Mouse (Mus musculus) hindbrain, embryonic 11.5 days (tissue): ENCODE results near the gene Nt5c. TPM values are rescaled to one million over a fixed set of nuclear protein-coding genes. Genes with fewer than 3 reads are reported as not detected.

Experiments used
- ATAC-seq: fragments of 200-750 bp; cut with Nextera tagmentation; 2 replicates; pipeline ENCODE4 v1.8.0; 2017; ENCODE audit warnings: mild to moderate bottlenecking, moderate TSS enrichment, moderate library complexity; ENCODE audit not compliant: low FRiP score
- DNase-seq: peaks from one replicate; pipeline ENCODE4 v3.0.0-alpha.2; 2015; ENCODE audit warnings: low spot score
- H3K27ac ChIP-seq: fragments of 300-500 bp; sonication (generic); 2 replicates; pipeline ENCODE4 v1.5.1; 2014; ENCODE audit warnings: mild to moderate bottlenecking, low read depth, low read length
- H3K27me3 ChIP-seq: fragments of 300-500 bp; sonication (generic); 2 replicates; pipeline ENCODE4 v1.6.1; 2014; ENCODE audit warnings: mild to moderate bottlenecking, low read length, moderate library complexity, mixed read lengths; ENCODE audit not compliant: control insufficient read depth, insufficient read depth
- H3K36me3 ChIP-seq: fragments of 300-500 bp; sonication (generic); 2 replicates; pipeline ENCODE4 v1.6.1; 2014; ENCODE audit warnings: mild to moderate bottlenecking, low read length, moderate library complexity, mixed read lengths; ENCODE audit not compliant: control insufficient read depth, insufficient read depth
- H3K4me1 ChIP-seq: fragments of 300-500 bp; sonication (generic); replicated peaks from 2 replicates; pipeline ENCODE4 v1.6.1; 2014; ENCODE audit warnings: low read length, mixed read lengths; ENCODE audit not compliant: control insufficient read depth, insufficient read depth
- H3K4me2 ChIP-seq: fragments of 300-500 bp; sonication (generic); replicated peaks from 2 replicates; pipeline ENCODE4 v1.6.1; 2014; ENCODE audit warnings: mild to moderate bottlenecking, low read depth, low read length
- H3K4me3 ChIP-seq: fragments of 300-500 bp; sonication (generic); 2 replicates; pipeline ENCODE4 v1.5.1; 2014; ENCODE audit warnings: low read depth, low read length
- H3K9ac ChIP-seq: fragments of 300-500 bp; sonication (generic); 2 replicates; pipeline ENCODE4 v1.6.1; 2014; ENCODE audit warnings: low read depth, low read length
- H3K9me3 ChIP-seq: fragments of 300-500 bp; sonication (generic); 2 replicates; pipeline ENCODE4 v1.6.1; 2016; ENCODE audit warnings: low read length; ENCODE audit not compliant: control insufficient read depth
- WGBS: fragments of 180-500 bp; shearing (Covaris S2); extraction: QIAGEN DNeasy Blood & Tissue Kit; methylation state at CpG from one replicate; pipeline ENCODE4 v1.1.7; 2014; 5-methylcytosine and 5-hydroxymethylcytosine counted together
- polyA plus RNA-seq: library from polyadenylated mRNA; unstranded; fragments of >200 nt; fragmentation: Nextera tagmentation; extraction: Ambion mirVana; gene quantifications from 2 replicates; pipeline ENCODE4 v1.2.1, GENCODE M21; 2014

Nt5c gene
- polyA plus RNA-seq, 1 experiment from 2014 or later = 84.6 TPM

GRCm38 (mm10) chr11:115467217-115467618, 24.4 kb downstream of the Nt5c start:
- DNase-seq (peak; percentile 42), ATAC-seq (no peak)
- Histone ChIP-seq H3K4me2 (no peak overlapping the region), H3K9ac (no peak overlapping the region), H3K9me3 (no peaks in the 10 kb centered on the region), H3K27me3 (no peaks in the 10 kb centered on the region), H3K4me1 (no peaks in the 10 kb centered on the region), H3K4me3 (no peak overlapping the region), H3K36me3 (no peaks in the 10 kb centered on the region), H3K27ac (no peak overlapping the region)
- WGBS = 33% methylated on average over 4 of the region's 4 CpGs

- Histone ChIP-seq H3K4me3 (no peak overlapping the region), H3K27me3 (no peaks in the 10 kb centered on the region), H3K9me3 (no peaks in the 10 kb centered on the region), H3K9ac (no peak overlapping the region), H3K4me2 (no peak overlapping the region), H3K27ac (no peak overlapping the region), H3K4me1 (no peaks in the 10 kb centered on the region), H3K36me3 (no peaks in the 10 kb centered on the region)
- DNase-seq (no peak), ATAC-seq (no peak)
- 91% methylated on average over 8 of the region's 8 CpGs for WGBS
Measured at GRCm38 (mm10) chr11:115464851-115465250, 26.8 kb downstream of the Nt5c start.

DNA sequence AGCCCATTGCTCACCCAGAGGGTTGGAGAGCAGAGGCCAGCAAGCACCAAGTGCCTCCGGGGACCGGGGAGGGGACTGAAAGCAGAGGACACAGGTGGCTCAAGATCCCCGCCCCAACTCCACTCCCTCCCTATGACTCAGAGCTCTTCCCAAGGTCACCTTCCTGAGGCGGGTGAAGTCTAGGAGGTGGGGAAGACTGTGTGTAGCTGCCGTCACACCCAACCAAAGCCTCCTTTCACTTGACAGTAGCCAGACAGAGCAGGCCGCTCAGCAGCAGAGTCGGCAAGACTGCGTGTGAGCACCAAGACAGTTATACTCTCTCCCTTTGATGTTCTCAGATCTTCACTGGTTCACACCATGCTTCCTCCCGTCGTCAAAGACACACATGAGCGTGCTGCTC, 28.3 kb downstream of the Nt5c start:
- 69% methylated on average over 11 of the region's 11 CpGs for WGBS

DNA sequence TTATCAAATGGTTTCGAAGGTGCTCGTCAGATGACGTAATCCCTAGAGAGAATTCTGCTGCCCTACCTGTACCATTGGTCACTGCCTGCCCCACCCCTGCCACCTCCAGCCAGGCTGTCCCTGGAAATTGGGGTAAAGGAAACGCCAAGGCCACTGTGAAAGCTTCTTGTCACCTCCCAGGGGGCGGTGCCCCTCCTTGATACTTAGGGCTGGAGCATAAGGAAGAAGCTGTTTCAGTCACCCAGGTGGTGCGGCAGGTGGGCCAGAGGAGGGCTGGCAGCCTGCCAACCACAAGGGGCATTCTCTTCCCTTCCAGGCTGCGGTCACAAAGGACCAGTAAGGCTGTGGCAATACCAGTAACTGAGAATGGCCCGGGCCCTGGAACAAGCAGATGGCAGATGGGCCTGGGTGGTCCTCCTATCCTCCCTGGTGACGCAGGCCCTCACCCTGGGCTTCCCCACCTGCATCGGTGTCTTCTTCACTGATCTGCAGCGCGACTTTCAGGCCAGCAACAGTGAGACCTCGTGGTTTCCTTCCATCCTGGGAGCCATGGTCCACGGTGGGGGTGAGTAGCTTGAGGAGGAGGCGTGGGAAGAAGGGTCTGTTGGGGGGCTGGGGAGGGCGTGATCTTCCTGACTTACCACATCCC, 29.3 kb downstream of the Nt5c start, which contains the start of gene Slc16a5:
Gene Slc16a5, plus strand, starts transcription at position 232 of the 649 bp plus-strand sequence.
- ATAC-seq = no peak
- H3K9ac ChIP-seq = no peak within 1 kb of the TSS
- no peak for DNase-seq

More for the DNA sequence above, 28.3 kb downstream of the Nt5c start:
- no peaks in the 10 kb centered on the region for H3K9me3 ChIP-seq
- ATAC-seq = no peak
- no peaks in the 10 kb centered on the region for H3K27me3 ChIP-seq
- no peaks in the 10 kb centered on the region for H3K4me1 ChIP-seq
- no peak overlapping the region for H3K4me2 ChIP-seq
- no peak overlapping the region for H3K9ac ChIP-seq
- no peak for DNase-seq
- H3K36me3 ChIP-seq = no peaks in the 10 kb centered on the region
- no peak overlapping the region for H3K4me3 ChIP-seq
- no peak overlapping the region for H3K27ac ChIP-seq

GRCm38 (mm10) chr11:115461846-115462242, 29.8 kb downstream of the Nt5c start:
- no peak overlapping the region for H3K9ac ChIP-seq
- DNase-seq = no peak
- no peaks in the 10 kb centered on the region for H3K27me3 ChIP-seq
- H3K9me3 ChIP-seq = no peaks in the 10 kb centered on the region
- no peak overlapping the region for H3K4me3 ChIP-seq
- no peak overlapping the region for H3K27ac ChIP-seq
- H3K4me1 ChIP-seq = no peaks in the 10 kb centered on the region
- no peak overlapping the region for H3K4me2 ChIP-seq
- 79% methylated on average over 5 of the region's 5 CpGs for WGBS
- H3K36me3 ChIP-seq = no peaks in the 10 kb centered on the region
- ATAC-seq = no peak

More for the DNA sequence above, 29.3 kb downstream of the Nt5c start, which contains the start of gene Slc16a5:
- WGBS = 78% methylated on average over 16 of the region's 16 CpGs
- Histone ChIP-seq H3K4me3 (no peak within 1 kb of the TSS), H3K9me3 (no peaks in the 10 kb centered on the region), H3K4me2 (no peak within 1 kb of the TSS), H3K27ac (no peak within 1 kb of the TSS), H3K4me1 (no peaks in the 10 kb centered on the region), H3K27me3 (no peaks in the 10 kb centered on the region), H3K36me3 (no peaks in the 10 kb centered on the region)

- Histone ChIP-seq H3K27me3 (no peaks in the 10 kb centered on the region), H3K9ac (no peak overlapping the region), H3K4me2 (no peak overlapping the region), H3K27ac (no peak overlapping the region), H3K36me3 (no peaks in the 10 kb centered on the region), H3K4me1 (no peaks in the 10 kb centered on the region), H3K9me3 (no peaks in the 10 kb centered on the region), H3K4me3 (no peak overlapping the region)
- WGBS = 21% methylated on average over 8 of the region's 8 CpGs
- no peak for DNase-seq
- no peak for ATAC-seq
Measured at GRCm38 (mm10) chr11:115460976-115461375, 30.7 kb downstream of the Nt5c start.

DNA sequence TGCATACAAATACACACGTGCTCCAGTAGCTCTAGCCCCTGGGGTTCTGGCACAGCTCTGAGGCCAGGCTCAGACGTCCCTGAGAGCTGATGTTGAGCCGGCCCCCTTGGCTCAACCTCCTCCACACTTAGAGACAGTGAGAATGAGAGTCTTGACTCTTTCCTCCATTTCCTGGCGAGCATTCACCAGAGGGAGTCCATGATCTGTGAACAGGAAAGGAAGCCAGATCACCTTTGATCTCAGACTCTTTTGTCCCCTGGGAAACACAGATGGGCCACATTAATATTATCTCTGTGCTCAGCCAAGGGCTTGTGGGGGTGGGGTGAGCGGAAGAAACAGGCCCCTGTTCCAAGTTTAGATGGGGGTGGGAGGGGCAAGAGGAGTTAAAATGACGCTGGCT, 34.3 kb downstream of the Nt5c start:
- Histone ChIP-seq H3K4me3 (no peak overlapping the region), H3K9ac (no peak overlapping the region), H3K36me3 (no peaks in the 10 kb centered on the region), H3K27ac (no peak overlapping the region), H3K9me3 (no peaks in the 10 kb centered on the region), H3K27me3 (no peaks in the 10 kb centered on the region), H3K4me2 (no peak overlapping the region), H3K4me1 (no peaks in the 10 kb centered on the region)
- DNase-seq (no peak), ATAC-seq (no peak)
- WGBS = 40% methylated on average over 6 of the region's 6 CpGs

DNA sequence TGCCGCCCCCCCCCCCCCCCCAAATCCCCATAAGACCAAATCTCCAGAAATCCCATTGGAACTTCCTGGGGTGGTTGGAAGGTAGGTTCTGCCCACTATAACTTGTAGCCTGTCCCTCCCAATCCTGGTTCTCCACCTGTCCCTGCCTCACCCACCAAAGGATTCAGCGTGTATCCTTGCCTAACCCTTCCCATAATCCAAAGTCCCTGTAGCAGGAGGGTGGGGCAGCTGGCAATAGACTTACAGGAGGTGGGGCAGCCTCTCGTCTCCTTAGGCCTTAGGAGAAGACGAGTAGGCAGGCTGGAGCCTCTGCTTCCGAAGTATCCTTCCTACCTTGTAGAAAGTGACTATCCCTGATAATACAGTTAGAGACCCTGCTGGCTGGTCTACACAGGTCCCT, 35.5 kb downstream of the Nt5c start:
- no peaks in the 10 kb centered on the region for H3K27me3 ChIP-seq
- no peaks in the 10 kb centered on the region for H3K36me3 ChIP-seq
- no peak overlapping the region for H3K4me3 ChIP-seq
- no peak for ATAC-seq
- WGBS = 95% methylated on average over 5 of the region's 5 CpGs
- H3K4me2 ChIP-seq = no peak overlapping the region
- no peaks in the 10 kb centered on the region for H3K4me1 ChIP-seq
- no peak overlapping the region for H3K27ac ChIP-seq
- no peak for DNase-seq
- no peaks in the 10 kb centered on the region for H3K9me3 ChIP-seq
- H3K9ac ChIP-seq = no peak overlapping the region

DNA sequence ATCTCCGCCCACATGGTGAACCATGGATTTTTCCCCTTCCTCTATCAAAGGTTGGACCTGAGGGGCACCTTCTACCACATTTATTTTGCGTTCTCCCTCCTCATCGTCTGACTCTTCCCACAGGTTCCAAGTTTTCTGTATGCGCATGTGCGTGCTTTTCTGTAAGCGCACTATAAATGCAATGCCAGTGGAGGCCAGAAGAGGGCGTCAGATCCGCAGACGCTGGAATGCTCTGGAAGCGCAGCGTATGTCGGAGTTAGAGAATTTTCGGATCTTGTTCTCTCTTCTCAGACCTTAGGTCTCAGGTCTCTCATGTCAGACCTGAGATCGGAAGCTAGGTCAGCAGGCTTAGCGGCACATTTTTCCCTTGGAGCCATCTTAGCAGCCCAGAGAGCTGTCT, 36.0 kb downstream of the Nt5c start:
- Histone ChIP-seq H3K36me3 (no peaks in the 10 kb centered on the region), H3K4me3 (no peak overlapping the region), H3K4me2 (no peak overlapping the region), H3K4me1 (no peaks in the 10 kb centered on the region), H3K27ac (no peak overlapping the region), H3K27me3 (no peaks in the 10 kb centered on the region), H3K9ac (no peak overlapping the region), H3K9me3 (no peaks in the 10 kb centered on the region)
- 86% methylated on average over 15 of the region's 15 CpGs for WGBS
- DNase-seq = no peak
- ATAC-seq = no peak
